Mouse (Mus musculus) CH12.LX (cell line): Measurements from ENCODE around the gene Gm732. TPM values are rescaled to one million over a fixed set of nuclear protein-coding genes. Genes with fewer than 3 reads are reported as not detected.

ENCODE experiments used
- DNase-seq: peaks from one replicate; pipeline ENCODE4 v3.0.0-alpha.2; 2013; ENCODE audit errors: extremely low read depth
- H3K27ac ChIP-seq: 2 replicates; pipeline ENCODE4 v1.5.1; 2012; ENCODE audit warnings: low read depth, mild to moderate bottlenecking, control low read depth, moderate library complexity; ENCODE audit not compliant: insufficient read depth
- H3K27me3 ChIP-seq: replicated peaks from 2 replicates; pipeline ENCODE3; 2012; ENCODE audit warnings: inconsistent platforms
- H3K36me3 ChIP-seq, 2 experiments: replicated peaks in 1 of 2; 2 replicates each; pipeline versions ENCODE3 to v1.6.1; 2012; ENCODE audit warnings: inconsistent platforms in 1 of 2, low read length in 1 of 2, mild to moderate bottlenecking in 1 of 2, mixed read lengths in 1 of 2, moderate library complexity in 1 of 2; ENCODE audit not compliant: control insufficient read depth in 1 of 2, insufficient read depth in 1 of 2
- H3K4me1 ChIP-seq, 2 experiments: 2 replicates each; pipeline ENCODE4 v1.6.1; 2012; ENCODE audit warnings: inconsistent platforms in 1 of 2, moderate library complexity in 1 of 2; ENCODE audit not compliant: insufficient read depth in 2 of 2, control insufficient read depth in 1 of 2
- H3K4me2 ChIP-seq: 2 replicates; pipeline ENCODE4 v1.6.1; 2012; ENCODE audit warnings: low read depth, mild to moderate bottlenecking, control low read depth; ENCODE audit not compliant: poor library complexity, insufficient read depth, severe bottlenecking
- H3K4me3 ChIP-seq, 3 experiments: fragments of 150-350 bp in 1 of 3; sonication (generic) in 1 of 3; replicated peaks in 1 of 3; 2 replicates each; pipeline versions ENCODE3 to v1.5.1; 2011 to 2012; ENCODE audit warnings: low read depth in 2 of 3, low read length in 2 of 3, mild to moderate bottlenecking in 2 of 3, moderate library complexity in 2 of 3, control low read depth in 1 of 3, improper control_type of control experiment in 1 of 3, inconsistent platforms in 1 of 3, mixed read lengths in 1 of 3; ENCODE audit not compliant: poor library complexity in 1 of 3
- H3K79me2 ChIP-seq: replicated peaks from 2 replicates; pipeline ENCODE4 v1.6.1; 2012; ENCODE audit warnings: mild to moderate bottlenecking, moderate library complexity; ENCODE audit not compliant: control insufficient read depth, poor library complexity, insufficient read depth, severe bottlenecking; ENCODE audit errors: extremely low read depth
- H3K9ac ChIP-seq: 2 replicates; pipeline ENCODE4 v1.6.1; 2012; ENCODE audit warnings: low read depth, mild to moderate bottlenecking, control low read depth, moderate library complexity; ENCODE audit not compliant: insufficient read depth
- H3K9me3 ChIP-seq: replicated peaks from 2 replicates; pipeline ENCODE3; 2012; ENCODE audit warnings: low read length, inconsistent platforms, mixed read lengths
- BHLHE40 ChIP-seq: IDR thresholded peaks from 2 replicates; pipeline ENCODE4 v1.6.1; 2011; ENCODE audit warnings: mild to moderate bottlenecking, low read depth, low read length, improper control_type of control experiment
- CHD1 ChIP-seq: IDR thresholded peaks from 2 replicates; pipeline ENCODE4 v1.6.1; 2012; ENCODE audit warnings: low read depth, low read length, improper control_type of control experiment, inconsistent platforms
- CHD2 ChIP-seq: IDR thresholded peaks from 2 replicates; pipeline ENCODE4 v1.6.1; 2011; ENCODE audit warnings: low read length, improper control_type of control experiment
- E2F4 ChIP-seq: IDR thresholded peaks from 2 replicates; pipeline ENCODE4 v1.6.1; 2011; ENCODE audit warnings: low read depth, low read length, improper control_type of control experiment; ENCODE audit not compliant: insufficient replicate concordance
- ELF1 ChIP-seq: IDR thresholded peaks from 2 replicates; pipeline ENCODE4 v1.6.1; 2014; ENCODE audit warnings: low read depth, mild to moderate bottlenecking, inconsistent platforms, low read length, improper control_type of control experiment
- EP300 ChIP-seq: IDR thresholded peaks from 2 replicates; pipeline ENCODE4 v1.6.1; 2011; ENCODE audit warnings: low read length, improper control_type of control experiment
- GABPA ChIP-seq: IDR thresholded peaks from 2 replicates; pipeline ENCODE4 v1.6.1; 2012; ENCODE audit warnings: low read depth, low read length, improper control_type of control experiment, inconsistent platforms; ENCODE audit not compliant: insufficient replicate concordance
- HCFC1 ChIP-seq: IDR thresholded peaks from 2 replicates; pipeline ENCODE4 v1.6.1; 2012; ENCODE audit warnings: low read depth, mild to moderate bottlenecking, inconsistent platforms, low read length, improper control_type of control experiment
- IRF4 ChIP-seq: IDR thresholded peaks from 2 replicates; pipeline ENCODE4 v1.6.1; 2014; ENCODE audit warnings: low read depth, mild to moderate bottlenecking, inconsistent platforms, low read length, improper control_type of control experiment
- JUND ChIP-seq: conservative IDR thresholded peaks from 2 replicates; pipeline ENCODE4 v1.6.1; 2011; ENCODE audit warnings: low read depth, low read length, improper control_type of control experiment
- MAFK ChIP-seq: IDR thresholded peaks from 2 replicates; pipeline ENCODE4 v1.6.1; 2011; ENCODE audit warnings: low read length, improper control_type of control experiment; ENCODE audit not compliant: insufficient replicate concordance
- NELFE ChIP-seq: IDR thresholded peaks from 2 replicates; pipeline ENCODE4 v1.6.1; 2011; ENCODE audit warnings: low read depth, low read length, improper control_type of control experiment
- NRF1 ChIP-seq: IDR thresholded peaks from 2 replicates; pipeline ENCODE4 v1.6.1; 2014; ENCODE audit warnings: low read depth, mild to moderate bottlenecking, inconsistent platforms, low read length, improper control_type of control experiment, moderate library complexity
- POLR2AphosphoS2 ChIP-seq: IDR thresholded peaks from 2 replicates; pipeline ENCODE4 v1.6.1; 2011; ENCODE audit warnings: low read depth, low read length, improper control_type of control experiment
- RAD21 ChIP-seq: IDR thresholded peaks from 2 replicates; pipeline ENCODE4 v1.6.1; 2011; ENCODE audit warnings: low read depth, mild to moderate bottlenecking, low read length, improper control_type of control experiment, moderate library complexity
- SMC3 ChIP-seq: IDR thresholded peaks from 2 replicates; pipeline ENCODE4 v1.6.1; 2011; ENCODE audit warnings: low read depth, low read length, improper control_type of control experiment
- ZC3H11A ChIP-seq: IDR thresholded peaks from 2 replicates; pipeline ENCODE4 v1.6.1; 2012; ENCODE audit warnings: low read depth, mild to moderate bottlenecking, inconsistent platforms, low read length, improper control_type of control experiment
- ZMIZ1 ChIP-seq: IDR thresholded peaks from 2 replicates; pipeline ENCODE4 v1.6.1; 2012; ENCODE audit warnings: low read depth, mild to moderate bottlenecking, inconsistent platforms, low read length, improper control_type of control experiment
- ZNF384 ChIP-seq: IDR thresholded peaks from 2 replicates; pipeline ENCODE4 v1.6.1; 2012; ENCODE audit warnings: low read depth, low read length, improper control_type of control experiment, inconsistent platforms
- dilution Hi-C: fragments of 300-500 bp; cut with MboI; formaldehyde crosslinking; loops from 2 replicates; pipeline ENCODE4 v1.14.3; 2020; ENCODE audit warnings: low sequenced_read_pairs; ENCODE audit not compliant: extremely low pct_unique_long_range_greater_than_20kb, extremely low pct_ligation_motif_present
- in situ Hi-C: fragments of 300-500 bp; cut with MboI; formaldehyde crosslinking; loops from 3 replicates; pipeline ENCODE4 v1.14.3; 2019; ENCODE audit warnings: low sequenced_read_pairs, low pct_ligation_motif_present, low pct_unique_long_range_greater_than_20kb, mixed read lengths
- polyA plus RNA-seq: library from polyadenylated mRNA; unstranded; fragments of >175 nt; gene quantifications from 2 replicates; pipeline ENCODE4 v1.2.1, GENCODE M21; 2012; ENCODE audit warnings: low read depth; ENCODE audit not compliant: insufficient read length
- total RNA-seq, 2 experiments: library from RNA; depleted of rRNA; stranded (reverse); fragments of 300-350 nt in 1 of 2; fragments of >200 nt in 1 of 2; gene quantifications; 2 replicates each; pipeline ENCODE4 v1.2.3; 2012 to 2014

The Gm732 gene
- total RNA-seq (2012; rRNA removed) (not detected in 2 replicates), total RNA-seq (2014; rRNA removed) (not detected in 2 replicates), polyA plus RNA-seq (not detected in 2 replicates)

DNA sequence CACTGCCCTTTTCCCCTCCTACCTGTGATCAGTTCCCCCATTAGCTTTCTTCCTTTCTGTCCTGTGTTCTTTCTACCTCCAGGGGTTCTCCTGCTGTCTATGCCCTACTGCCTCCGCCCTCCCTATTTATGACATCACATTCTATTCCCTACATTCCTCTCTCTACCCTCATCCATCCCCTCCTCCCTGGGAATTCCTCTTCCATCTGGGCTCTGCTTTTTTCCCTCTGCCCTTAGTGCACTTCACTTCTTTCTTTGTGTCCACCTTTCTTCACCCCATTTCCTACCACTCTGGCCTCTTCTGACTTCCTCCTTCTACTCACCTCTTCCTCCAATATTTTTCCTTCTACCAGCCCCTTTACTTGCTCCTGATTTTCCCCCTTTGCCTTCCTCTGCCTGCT lies at the start of gene Gm732:
Gm732 (minus strand) TSS at position 101 of the 400 bp plus-strand sequence.
- Histone ChIP-seq H3K79me2 (no peaks in the 10 kb centered on the region), H3K4me1 (no peaks in the 10 kb centered on the region), H3K27me3 (no peaks in the 10 kb centered on the region), H3K4me3 (no peak within 1 kb of the TSS), H3K9ac (no peak within 1 kb of the TSS), H3K27ac (no peak within 1 kb of the TSS), H3K36me3 (no peaks in the 10 kb centered on the region), H3K9me3 (no peaks in the 10 kb centered on the region), H3K4me2 (no peak within 1 kb of the TSS)
- no peak for DNase-seq
- in situ Hi-C loops = no loop called here
- dilution Hi-C loops = no loop called here
- TF ChIP-seq ZC3H11A (no peak), HCFC1 (no peak), ZNF384 (no peak), CHD1 (no peak), POLR2AphosphoS2 (no peak), GABPA (no peak), E2F4 (no peak), IRF4 (no peak), NRF1 (no peak), RAD21 (no peak), ELF1 (no peak), JUND (no peak), NELFE (no peak), EP300 (no peak), MAFK (no peak), BHLHE40 (no peak), ZMIZ1 (no peak), SMC3 (no peak), CHD2 (no peak)

Other genes starting within 250 kb of the Gm732 start
- gene Tent5d, start 155.9 kb downstream of the Gm732 start, total RNA-seq (2012; rRNA removed) = not detected in 2 replicates
- 0.14 and 0.34 TPM in 2 replicates for gene Tent5d, start 155.9 kb downstream of the Gm732 start, total RNA-seq (2014; rRNA removed)
- 0.08 TPM in 1 of 2 replicates, not detected in the other for gene Tent5d, start 155.9 kb downstream of the Gm732 start, polyA plus RNA-seq
- 3.9 TPM in 2 replicates for gene 2610002M06Rik, start 132.1 kb downstream of the Gm732 start, total RNA-seq (2012; rRNA removed)
- 14.0 and 14.6 TPM in 2 replicates for gene 2610002M06Rik, start 132.1 kb downstream of the Gm732 start, total RNA-seq (2014; rRNA removed)
- 7.9 and 13.0 TPM in 2 replicates for gene 2610002M06Rik, start 132.1 kb downstream of the Gm732 start, polyA plus RNA-seq